Mouse (Mus musculus) splenic B cell, adult 2 months (primary cell): ENCODE measurements around the gene Tff1.
A peak's percentile ranks its signal among the peaks of the same experiment; 100 is the strongest.

ENCODE experiments used
- DNase-seq: peaks from one replicate; pipeline ENCODE4 v3.0.0-alpha.2; 2011; ENCODE audit warnings: low read depth, low spot score
- H3K27me3 ChIP-seq: 2 replicates; pipeline ENCODE4 v1.6.1; 2012; ENCODE audit warnings: mild to moderate bottlenecking, low read length, moderate library complexity, mixed read lengths; ENCODE audit not compliant: control insufficient read depth, poor library complexity, insufficient read depth, severe bottlenecking
- H3K36me3 ChIP-seq: 2 replicates; pipeline ENCODE4 v1.6.1; 2012; ENCODE audit warnings: mild to moderate bottlenecking, low read length, moderate library complexity, mixed read lengths; ENCODE audit not compliant: control insufficient read depth, poor library complexity, insufficient read depth, severe bottlenecking

Tff1 gene

DNA sequence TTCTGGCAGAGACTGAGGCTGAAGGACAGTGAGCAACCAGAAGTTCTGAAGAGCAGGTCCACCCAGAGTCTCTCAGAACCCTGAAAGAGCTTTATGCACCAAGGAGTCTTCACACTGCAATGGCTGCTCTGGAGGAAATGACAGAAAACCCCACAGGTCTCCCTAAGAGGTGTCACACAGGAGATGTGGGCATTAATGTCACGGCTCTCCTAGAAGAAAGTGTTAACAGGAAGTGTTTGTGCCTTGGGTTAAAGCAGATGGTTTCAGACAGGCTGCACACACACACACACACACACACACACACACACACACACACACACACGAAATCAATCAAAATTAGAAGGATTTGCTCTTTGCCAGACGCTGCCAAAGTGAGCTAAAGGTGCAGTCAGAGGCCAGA, 28.8 kb downstream of the Tff1 start:
- Histone ChIP-seq H3K27me3 (no peaks in the 10 kb centered on the region), H3K36me3 (no peaks in the 10 kb centered on the region)
- peak; percentile 18 for DNase-seq

GRCm38 (mm10) chr17:31134913-31135312, 30.2 kb downstream of the Tff1 start:
- no peaks in the 10 kb centered on the region for H3K36me3 ChIP-seq
- no peak for DNase-seq

GRCm38 (mm10) chr17:31133776-31134175, 31.3 kb downstream of the Tff1 start:
- Histone ChIP-seq H3K27me3 (no peaks in the 10 kb centered on the region), H3K36me3 (no peaks in the 10 kb centered on the region)
- no peak for DNase-seq

More at GRCm38 (mm10) chr17:31134913-31135312, 30.2 kb downstream of the Tff1 start:
- no peaks in the 10 kb centered on the region for H3K27me3 ChIP-seq

GRCm38 (mm10) chr17:31131269-31131821, 33.7 kb downstream of the Tff1 start:
- Histone ChIP-seq H3K36me3 (no peaks in the 10 kb centered on the region), H3K27me3 (no peaks in the 10 kb centered on the region)
- DNase-seq, result no peak

GRCm38 (mm10) chr17:31129452-31129851, 35.6 kb downstream of the Tff1 start, which contains the start of gene Tff3:
Gene Tff3, minus strand, starts transcription at chr17:31129646.
- no peaks in the 10 kb centered on the region for H3K27me3 ChIP-seq
- no peaks in the 10 kb centered on the region for H3K36me3 ChIP-seq
- no peak for DNase-seq

GRCm38 (mm10) chr17:31128708-31129318, 36.3 kb downstream of the Tff1 start:
- Histone ChIP-seq H3K27me3 (no peaks in the 10 kb centered on the region), H3K36me3 (no peaks in the 10 kb centered on the region)
- DNase-seq, result no peak

- Histone ChIP-seq H3K27me3 (no peaks in the 10 kb centered on the region), H3K36me3 (no peaks in the 10 kb centered on the region)
- no peak for DNase-seq
Measured at GRCm38 (mm10) chr17:31125548-31126266, 39.4 kb downstream of the Tff1 start.

DNA sequence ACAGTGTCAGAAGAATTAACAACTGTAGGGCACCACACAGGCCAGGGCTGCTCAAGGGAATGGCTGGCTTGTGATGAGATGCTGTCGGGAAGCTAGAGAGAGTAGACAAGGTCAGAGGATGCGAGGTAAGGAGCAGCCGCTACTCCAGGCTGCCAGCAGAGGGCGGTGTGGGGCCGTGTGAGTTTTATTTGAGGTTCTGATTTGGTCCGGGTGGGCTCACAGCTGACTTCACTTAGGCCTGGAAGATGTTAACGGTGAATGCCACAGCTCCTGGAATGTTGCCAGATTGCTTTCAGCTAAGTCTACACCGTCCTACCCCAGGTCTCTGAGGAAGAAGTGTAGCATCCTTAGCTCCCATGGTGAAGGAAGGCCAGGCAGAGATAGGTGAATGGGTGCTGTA, 43.1 kb downstream of the Tff1 start:
- DNase-seq, result peak; percentile 75
- Histone ChIP-seq H3K36me3 (peaks cover 2% of the 10 kb centered on the region; the same call in 1 of the 2 replicates), H3K27me3 (no peaks in the 10 kb centered on the region)

GRCm38 (mm10) chr17:31119429-31119828, 45.6 kb downstream of the Tff1 start:
- peaks cover 7% of the 10 kb centered on the region for H3K36me3 ChIP-seq
- no peaks in the 10 kb centered on the region for H3K27me3 ChIP-seq
- peak; percentile 85 for DNase-seq

DNA sequence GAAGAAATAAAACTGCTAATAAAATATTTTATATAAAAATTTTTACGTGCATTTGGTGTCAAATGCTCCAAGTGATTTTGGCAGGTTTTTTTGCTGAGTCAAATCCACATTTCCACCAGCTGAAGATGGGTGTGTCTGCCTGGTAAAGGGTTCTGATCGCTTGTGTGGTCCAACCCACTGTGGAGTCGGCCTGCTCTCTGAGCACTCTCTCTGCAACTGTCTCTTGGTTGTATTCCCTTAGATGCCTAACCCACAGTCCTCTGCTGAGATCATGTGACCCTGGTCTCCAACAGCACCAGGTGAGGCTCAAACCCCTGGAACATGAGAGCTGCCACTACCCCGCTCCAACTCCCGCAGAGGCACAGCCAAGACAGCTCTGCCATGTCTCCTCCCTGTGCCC, 47.1 kb downstream of the Tff1 start:
- Histone ChIP-seq H3K27me3 (no peaks in the 10 kb centered on the region), H3K36me3 (peaks cover 13% of the 10 kb centered on the region)
- no peak for DNase-seq

DNA sequence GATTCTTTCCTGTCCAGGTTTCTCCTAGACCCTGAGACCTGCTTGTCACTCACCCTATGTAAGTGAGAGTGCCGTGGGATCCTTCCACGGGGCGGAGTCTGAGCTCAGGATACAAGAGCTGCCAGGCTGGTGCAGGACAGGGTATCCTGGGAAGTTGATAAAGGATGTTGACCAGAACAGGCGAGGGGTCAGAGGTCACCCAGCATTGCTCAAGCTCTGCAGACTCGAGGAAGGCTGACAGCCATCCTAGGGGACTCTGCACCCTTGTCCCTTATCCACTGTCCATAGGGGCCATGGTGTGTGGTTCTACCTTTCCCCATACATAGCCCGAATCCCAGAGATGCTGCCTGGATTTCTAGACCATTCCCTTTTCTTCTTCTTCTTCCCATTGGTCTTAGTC, 49.0 kb downstream of the Tff1 start:
- Histone ChIP-seq H3K27me3 (no peaks in the 10 kb centered on the region), H3K36me3 (peaks cover 18% of the 10 kb centered on the region)
- no peak for DNase-seq

- DNase-seq, result no peak
- no peaks in the 10 kb centered on the region for H3K27me3 ChIP-seq
- peaks cover 24% of the 10 kb centered on the region for H3K36me3 ChIP-seq
Measured at GRCm38 (mm10) chr17:31113191-31113856, 51.8 kb downstream of the Tff1 start.
